Mouse (Mus musculus) liver, adult 2 months (tissue): Measurements from ENCODE around the gene Crhr1.

Experiments used
- CTCF ChIP-seq: fragments of 200-500 bp; IDR thresholded peaks from 2 replicates; pipeline ENCODE4 v1.5.1; 2011; ENCODE audit warnings: low read depth, low read length, control low read depth
- POLR2A ChIP-seq: fragments of 200-500 bp; IDR thresholded peaks from 2 replicates; pipeline ENCODE4 v1.6.1; 2011; ENCODE audit warnings: low read length, control low read depth; ENCODE audit not compliant: insufficient read depth; ENCODE audit errors: extremely low read depth

DNA sequence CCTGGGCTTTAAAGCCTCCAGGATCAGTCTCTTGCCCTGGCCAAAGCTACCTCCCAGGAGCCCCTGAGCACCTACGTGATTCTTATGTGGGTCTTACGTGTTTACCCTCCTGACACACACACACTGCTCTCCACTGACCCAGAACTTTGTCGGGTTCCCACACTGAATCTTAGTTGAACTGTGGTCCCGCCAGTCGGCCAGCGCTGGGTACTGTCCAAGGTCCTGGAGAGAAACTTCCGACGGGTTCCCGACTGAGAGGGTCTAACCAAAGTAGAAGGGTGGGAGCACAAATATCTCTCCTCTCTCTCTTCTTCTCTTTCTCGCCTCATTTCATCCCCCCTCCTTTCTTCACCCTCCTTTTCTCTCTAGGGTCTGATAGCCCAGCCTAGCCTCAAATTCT lies 65.2 kb downstream of the Crhr1 start:
- TF ChIP-seq CTCF (no peak), POLR2A (no peak)
